Mouse (Mus musculus): ENCODE measurements at regions not wholly inside any gene's neighbourhood (a gene's known extent, or its start where the extent isn't known, plus 50 kb on each side); places are given as distances from the start of the nearest gene placed in this dataset.

DNA sequence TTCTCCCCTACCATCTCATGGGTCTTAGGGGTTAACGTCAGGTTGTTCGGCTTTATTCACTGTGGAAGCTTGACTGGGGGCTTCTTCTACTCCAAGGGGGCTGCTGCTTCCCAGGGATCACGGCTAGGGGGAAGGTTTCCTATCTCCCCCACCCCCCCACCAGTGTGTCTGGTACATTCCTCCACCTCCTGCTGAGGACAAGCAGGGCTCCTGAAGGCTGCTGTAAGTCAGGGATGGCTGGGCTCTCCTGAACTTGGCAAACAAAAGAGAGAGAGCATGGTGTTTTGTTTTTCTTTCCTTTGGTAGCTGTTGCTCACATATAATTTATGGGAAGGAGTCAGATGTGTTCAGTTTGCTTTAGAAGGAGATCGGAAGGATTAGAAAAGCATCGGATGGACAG lies 54.7 kb upstream of the Commd3 start:
- 40% methylated on average over 5 of the region's 5 CpGs for WGBS
- TF ChIP-seq POLR2A (IDR thresholded peaks at IDR 0.05; ENCODE audit: low read depth, low read length) (no peak), CTCF (IDR thresholded peaks at IDR 0.05; ENCODE audit: extremely low read depth, insufficient read length, insufficient replicate concordance, low read depth, low read length) (no peak)

DNA sequence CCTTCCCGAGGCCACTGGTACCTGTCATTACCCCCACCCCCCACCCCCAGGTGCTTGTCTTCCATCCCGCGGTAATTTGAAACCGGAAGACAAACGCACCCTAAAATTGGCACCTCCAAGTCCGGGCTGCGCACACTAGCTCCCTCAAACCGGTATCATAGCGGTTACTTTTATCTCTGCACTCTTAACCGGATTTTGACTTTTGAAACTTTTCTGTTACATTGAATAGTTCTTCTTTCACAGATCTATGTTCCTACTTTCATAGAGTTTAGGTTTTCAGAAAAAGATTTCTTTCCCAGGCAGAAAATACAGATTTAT lies 62.4 kb upstream of the Commd3 start:
- Histone ChIP-seq H3K4me1 (ENCODE audit: control insufficient read depth, insufficient read depth, insufficient read length, low read length) (peaks cover 12% of the 10 kb centered on the region), H3K36me3 (ENCODE audit: control insufficient read depth, insufficient read depth, low read length) (no peaks in the 10 kb centered on the region), H3K27me3 (ENCODE audit: control insufficient read depth, insufficient read depth, low read length) (peaks cover 22% of the 10 kb centered on the region), H3K4me3 (ENCODE audit: low read depth, low read length) (peak overlapping the region; percentile 58), H3K27ac (ENCODE audit: insufficient read depth, low read depth, low read length) (no peak overlapping the region)
- WGBS, result 7% methylated on average over 10 of the region's 10 CpGs
- TF ChIP-seq CTCF (IDR thresholded peaks at IDR 0.05; ENCODE audit: extremely low read depth, insufficient read length, insufficient replicate concordance, low read depth, low read length) (0 out of 2 replicates have a peak, but pooled peaks have one; percentile 14), POLR2A (IDR thresholded peaks at IDR 0.05; ENCODE audit: low read depth, low read length) (no peak)

More for the DNA sequence above, 54.7 kb upstream of the Commd3 start:
- Histone ChIP-seq H3K36me3 (ENCODE audit: control insufficient read depth, insufficient read depth, low read length) (no peaks in the 10 kb centered on the region), H3K4me1 (ENCODE audit: control insufficient read depth, insufficient read depth, insufficient read length, low read length) (no peaks in the 10 kb centered on the region), H3K27ac (ENCODE audit: insufficient read depth, low read depth, low read length) (no peak overlapping the region), H3K27me3 (ENCODE audit: control insufficient read depth, insufficient read depth, low read length) (0 out of 2 replicates have a peak, but pooled peaks cover 3% of the 10 kb centered on the region), H3K4me3 (ENCODE audit: low read depth, low read length) (no peak overlapping the region)

DNA sequence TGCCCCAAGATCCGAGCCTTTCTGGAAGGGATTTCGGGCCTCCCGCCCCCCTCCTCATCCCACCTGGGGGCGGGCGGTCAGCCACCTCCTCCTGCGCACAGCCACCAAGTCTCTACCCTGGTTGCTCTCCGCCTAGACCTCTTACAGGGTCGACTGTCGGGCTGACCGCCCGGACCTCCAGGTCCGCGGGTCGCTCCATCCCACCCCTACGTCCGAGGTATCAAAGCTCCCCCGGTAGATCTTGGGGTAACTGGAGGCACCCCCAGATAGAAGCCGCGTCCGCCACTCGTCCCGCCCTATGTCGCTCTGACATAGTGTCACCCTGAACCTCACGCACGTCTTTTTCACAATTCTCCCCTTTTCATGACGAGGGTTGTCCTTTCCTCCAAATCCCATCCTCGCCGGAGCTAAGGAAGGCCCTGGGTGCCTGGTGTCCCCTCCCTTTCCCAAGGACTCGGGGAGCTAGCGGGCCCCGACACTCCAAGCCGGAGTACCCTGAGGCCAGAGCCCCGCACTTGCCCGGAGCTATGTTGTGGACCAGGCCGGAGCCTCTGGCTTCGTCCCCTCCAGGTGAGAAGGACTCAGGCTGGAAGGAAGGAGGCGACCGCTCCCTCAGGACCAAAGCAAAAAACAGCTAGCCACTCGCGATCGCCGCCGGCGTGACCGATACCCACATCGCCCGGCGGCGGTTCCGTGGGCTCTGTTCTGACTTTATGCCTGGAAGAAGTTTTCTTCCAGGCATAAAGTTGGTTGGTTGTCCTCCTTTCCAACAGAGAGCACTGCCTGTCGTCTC lies 62.9 kb upstream of the Commd3 start:
- Histone ChIP-seq H3K27me3 (ENCODE audit: control insufficient read depth, insufficient read depth, low read length) (peaks cover 22% of the 10 kb centered on the region), H3K4me3 (ENCODE audit: low read depth, low read length) (peak overlapping the region; percentile 58)
- WGBS, result 1% methylated on average over 51 of the region's 51 CpGs

DNA sequence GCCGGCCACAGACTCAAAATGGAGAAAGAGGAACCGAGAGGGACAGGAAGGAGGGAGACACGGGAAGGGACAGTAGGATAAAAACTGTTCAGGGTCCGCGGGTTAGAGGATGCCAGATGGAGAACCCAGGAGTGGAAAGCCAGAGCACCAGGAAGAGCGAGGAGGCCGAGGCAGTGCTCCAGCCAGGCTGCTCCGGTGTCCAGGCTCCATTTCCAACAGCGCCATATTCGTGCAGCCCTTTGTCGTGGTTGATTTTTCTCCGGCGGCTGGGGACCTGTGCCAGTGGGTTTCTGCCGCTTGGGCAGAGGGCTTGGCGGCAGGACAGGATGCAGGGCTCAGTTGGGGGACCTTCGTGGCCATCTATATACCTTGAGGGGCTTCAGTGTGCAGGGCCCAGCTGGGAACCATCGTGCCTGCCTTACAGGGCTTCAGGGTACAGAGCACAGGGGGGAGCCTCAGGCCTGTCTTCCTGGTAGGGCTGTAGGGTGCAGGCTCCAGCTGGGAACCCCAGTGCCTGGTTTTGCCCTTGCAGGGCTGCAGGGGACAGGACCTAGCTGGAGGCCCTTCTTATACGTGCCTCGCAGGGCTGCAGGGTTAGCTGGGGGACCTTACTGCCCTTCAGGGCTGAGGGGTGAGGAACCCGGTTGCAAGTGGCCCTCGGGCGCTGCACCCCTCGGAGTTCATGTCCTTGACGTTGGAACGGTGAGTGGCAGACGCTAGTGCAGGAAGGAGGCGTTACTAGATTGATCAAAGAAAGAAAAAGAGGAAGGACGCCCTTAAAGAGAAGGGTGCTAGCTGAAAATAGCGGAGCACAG lies 63.7 kb upstream of the Commd3 start:
- 3% methylated on average over 29 of the region's 29 CpGs for WGBS
- H3K4me3 ChIP-seq (ENCODE audit: low read depth, low read length), result peak overlapping the region; percentile 58

More for the DNA sequence above, 62.9 kb upstream of the Commd3 start:
- H3K27ac ChIP-seq (ENCODE audit: insufficient read depth, low read depth, low read length), result no peak overlapping the region
- TF ChIP-seq CTCF (IDR thresholded peaks at IDR 0.05; ENCODE audit: extremely low read depth, insufficient read length, insufficient replicate concordance, low read depth, low read length), result no peak
- TF ChIP-seq POLR2A (IDR thresholded peaks at IDR 0.05; ENCODE audit: low read depth, low read length), result no peak
- peaks cover 12% of the 10 kb centered on the region for H3K4me1 ChIP-seq (ENCODE audit: control insufficient read depth, insufficient read depth, insufficient read length, low read length)
- no peaks in the 10 kb centered on the region for H3K36me3 ChIP-seq (ENCODE audit: control insufficient read depth, insufficient read depth, low read length)

DNA sequence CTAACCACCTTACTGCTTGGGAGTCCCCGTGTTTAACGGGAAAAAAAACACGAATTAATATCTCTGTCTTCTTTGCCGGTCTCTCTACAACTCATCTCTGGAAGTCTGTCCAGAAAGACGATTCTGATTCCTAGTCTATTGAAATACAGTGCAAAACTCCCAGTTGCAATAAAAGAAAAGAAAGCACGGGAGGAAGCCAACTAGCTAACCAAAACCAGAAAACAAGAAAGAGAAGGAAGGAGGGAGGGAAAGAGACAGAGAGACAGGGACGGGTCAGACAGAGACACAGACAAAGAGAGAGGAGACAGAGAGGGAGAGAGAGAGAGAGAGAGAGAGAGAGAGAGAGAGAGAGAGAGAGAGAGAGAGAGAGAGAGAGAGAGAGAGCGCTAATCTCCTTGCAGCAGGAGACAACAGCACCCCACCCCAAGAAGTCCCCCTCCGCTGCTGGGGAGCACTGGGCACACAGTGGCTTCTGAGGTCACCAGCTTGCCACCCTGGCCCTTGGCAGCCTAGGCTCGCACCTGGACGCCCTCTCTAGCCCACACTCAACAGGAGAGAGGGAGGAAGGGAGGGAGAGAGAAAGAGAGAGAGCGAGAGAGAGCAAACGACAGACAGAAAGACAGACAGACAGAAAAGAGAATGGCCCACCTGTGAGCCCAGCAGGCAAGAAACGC lies 64.5 kb upstream of the Commd3 start:
- 8% methylated on average over 13 of the region's 14 CpGs for WGBS
- TF ChIP-seq POLR2A (IDR thresholded peaks at IDR 0.05; ENCODE audit: low read depth, low read length), result no peak
- TF ChIP-seq CTCF (IDR thresholded peaks at IDR 0.05; ENCODE audit: extremely low read depth, insufficient read length, insufficient replicate concordance, low read depth, low read length), result no peak
- no peak overlapping the region for H3K27ac ChIP-seq (ENCODE audit: insufficient read depth, low read depth, low read length)
- peaks cover 22% of the 10 kb centered on the region for H3K27me3 ChIP-seq (ENCODE audit: control insufficient read depth, insufficient read depth, low read length)
- peak overlapping the region; percentile 58 for H3K4me3 ChIP-seq (ENCODE audit: low read depth, low read length)
- no peaks in the 10 kb centered on the region for H3K36me3 ChIP-seq (ENCODE audit: control insufficient read depth, insufficient read depth, low read length)
- H3K4me1 ChIP-seq (ENCODE audit: control insufficient read depth, insufficient read depth, insufficient read length, low read length), result peaks cover 12% of the 10 kb centered on the region

More for the DNA sequence above, 63.7 kb upstream of the Commd3 start:
- peaks cover 12% of the 10 kb centered on the region for H3K4me1 ChIP-seq (ENCODE audit: control insufficient read depth, insufficient read depth, insufficient read length, low read length)
- peaks cover 22% of the 10 kb centered on the region for H3K27me3 ChIP-seq (ENCODE audit: control insufficient read depth, insufficient read depth, low read length)
- no peak overlapping the region for H3K27ac ChIP-seq (ENCODE audit: insufficient read depth, low read depth, low read length)
- H3K36me3 ChIP-seq (ENCODE audit: control insufficient read depth, insufficient read depth, low read length), result no peaks in the 10 kb centered on the region
- no peak for TF ChIP-seq POLR2A (IDR thresholded peaks at IDR 0.05; ENCODE audit: low read depth, low read length)
- TF ChIP-seq CTCF (IDR thresholded peaks at IDR 0.05; ENCODE audit: extremely low read depth, insufficient read length, insufficient replicate concordance, low read depth, low read length), result no peak

DNA sequence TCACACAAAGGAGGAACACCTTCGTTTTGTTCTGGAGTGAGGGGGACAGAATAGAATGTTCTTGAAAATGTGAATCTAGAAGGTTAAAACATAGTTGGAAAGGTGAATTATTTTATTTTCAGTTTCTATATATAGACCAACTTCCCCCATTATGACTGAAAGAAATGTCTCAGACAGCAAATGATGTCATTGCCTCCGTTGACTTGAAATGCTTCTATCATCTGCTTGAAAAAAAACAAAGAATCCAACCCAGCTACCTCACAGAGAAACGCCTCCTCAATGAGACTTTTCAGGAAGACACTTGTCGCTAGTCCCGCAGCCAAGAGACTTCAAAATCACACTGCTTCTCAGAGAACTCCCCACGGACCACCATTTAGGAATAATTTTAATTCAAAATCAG lies 65.1 kb upstream of the Commd3 start:
- Histone ChIP-seq H3K4me3 (ENCODE audit: low read depth, low read length) (no peak overlapping the region), H3K27me3 (ENCODE audit: control insufficient read depth, insufficient read depth, low read length) (peaks cover 22% of the 10 kb centered on the region), H3K27ac (ENCODE audit: insufficient read depth, low read depth, low read length) (no peak overlapping the region), H3K4me1 (ENCODE audit: control insufficient read depth, insufficient read depth, insufficient read length, low read length) (peaks cover 12% of the 10 kb centered on the region), H3K36me3 (ENCODE audit: control insufficient read depth, insufficient read depth, low read length) (no peaks in the 10 kb centered on the region)
- 41% methylated on average over 6 of the region's 6 CpGs for WGBS
- TF ChIP-seq POLR2A (IDR thresholded peaks at IDR 0.05; ENCODE audit: low read depth, low read length), result no peak
- no peak for TF ChIP-seq CTCF (IDR thresholded peaks at IDR 0.05; ENCODE audit: extremely low read depth, insufficient read length, insufficient replicate concordance, low read depth, low read length)
